Mouse (Mus musculus) cerebellum, adult 11 months (tissue): Measurements from ENCODE around the gene Cabp4.

ENCODE experiments used
- DNase-seq: peaks from one replicate; pipeline ENCODE4 v3.0.0; 2022

Cabp4 gene

GRCm38 (mm10) chr19:4143759-4144268, at the start of gene Cabp4:
TSS of gene Cabp4 (minus strand) at chr19:4144033.
- DNase-seq, result no peak

- DNase-seq, result no peak
Observed at GRCm38 (mm10) chr19:4193129-4193528, 49.3 kb upstream of the Cabp4 start.

- no peak for DNase-seq
Observed at GRCm38 (mm10) chr19:4192251-4192985, 48.6 kb upstream of the Cabp4 start.

- peak; percentile 93 for DNase-seq
Observed at GRCm38 (mm10) chr19:4191528-4192250, 47.9 kb upstream of the Cabp4 start, which contains the start of gene Ppp1ca. TSS of gene Ppp1ca (plus strand) at chr19:4192065.

- DNase-seq, result no peak
Observed at GRCm38 (mm10) chr19:4190831-4191334, 47.0 kb upstream of the Cabp4 start, which contains the start of gene Tbc1d10c. TSS of gene Tbc1d10c (minus strand) at chr19:4191284.

- no peak for DNase-seq
Observed at GRCm38 (mm10) chr19:4189051-4189620, 45.3 kb upstream of the Cabp4 start.

- DNase-seq, result no peak
Observed at GRCm38 (mm10) chr19:4187303-4187702, 43.5 kb upstream of the Cabp4 start.

GRCm38 (mm10) chr19:4184976-4185975, 41.4 kb upstream of the Cabp4 start:
- no peak for DNase-seq

GRCm38 (mm10) chr19:4183689-4184088, 39.9 kb upstream of the Cabp4 start:
- DNase-seq, result no peak

- no peak for DNase-seq
Observed at GRCm38 (mm10) chr19:4181892-4182291, 38.1 kb upstream of the Cabp4 start.

- DNase-seq, result no peak
Observed at GRCm38 (mm10) chr19:4180411-4180810, 36.6 kb upstream of the Cabp4 start.

GRCm38 (mm10) chr19:4175368-4175947, 31.6 kb upstream of the Cabp4 start, which contains the start of gene Carns1:
TSS of gene Carns1 (minus strand) at chr19:4175479.
- DNase-seq, result no peak

GRCm38 (mm10) chr19:4172925-4173324, 29.1 kb upstream of the Cabp4 start:
- DNase-seq, result peak; percentile 14

- DNase-seq, result peak; percentile 21
Observed at GRCm38 (mm10) chr19:4171393-4172290, 27.8 kb upstream of the Cabp4 start.

- DNase-seq, result peak; percentile 29
Observed at GRCm38 (mm10) chr19:4170723-4171392, 27.0 kb upstream of the Cabp4 start.

- DNase-seq, result no peak
Observed at GRCm38 (mm10) chr19:4169810-4170209, 26.0 kb upstream of the Cabp4 start.

GRCm38 (mm10) chr19:4169378-4169784, 25.5 kb upstream of the Cabp4 start:
- DNase-seq, result peak; percentile 100

- DNase-seq, result no peak
Observed at GRCm38 (mm10) chr19:4166678-4167476, 23.0 kb upstream of the Cabp4 start.

GRCm38 (mm10) chr19:4164721-4165120, 20.9 kb upstream of the Cabp4 start:
- DNase-seq, result no peak
